Mouse (Mus musculus) MEL (cell line): ENCODE results near the gene Sphkap. TPM values are rescaled to one million over a fixed set of nuclear protein-coding genes. Genes with fewer than 3 reads are reported as not detected.

Experiments
- DNase-seq: peaks from one replicate; pipeline ENCODE4 v3.0.0; 2011; ENCODE audit warnings: low read depth, low spot score
- H3K27ac ChIP-seq: 2 replicates; pipeline ENCODE4 v1.5.1; 2012; ENCODE audit warnings: low read depth, mild to moderate bottlenecking, control low read depth, low read length, moderate library complexity; ENCODE audit not compliant: control insufficient read depth
- H3K27me3 ChIP-seq, 2 experiments: fragments of 150-350 bp in 1 of 2; sonication (generic) in 1 of 2; 2 replicates each; pipeline ENCODE4 v1.6.1; 2012; ENCODE audit warnings: low read length in 2 of 2, mild to moderate bottlenecking in 2 of 2, improper control_type of control experiment in 1 of 2, moderate library complexity in 1 of 2; ENCODE audit not compliant: insufficient read depth in 2 of 2, control insufficient read depth in 1 of 2
- H3K36me3 ChIP-seq, 2 experiments: 2 replicates each; pipeline ENCODE4 v1.6.1; 2012 to 2014; ENCODE audit warnings: low read length in 2 of 2, improper control_type of control experiment in 1 of 2, inconsistent platforms in 1 of 2, mild to moderate bottlenecking in 1 of 2; ENCODE audit not compliant: insufficient read depth in 2 of 2, control insufficient read depth in 1 of 2
- H3K4me1 ChIP-seq, 2 experiments: fragments of 150-350 bp in 1 of 2; sonication (generic) in 1 of 2; 2 replicates each; pipeline ENCODE4 v1.6.1; 2012; ENCODE audit warnings: low read length in 2 of 2, improper control_type of control experiment in 1 of 2, mild to moderate bottlenecking in 1 of 2; ENCODE audit not compliant: insufficient read depth in 2 of 2, control insufficient read depth in 1 of 2
- H3K4me3 ChIP-seq, 2 experiments: fragments of 150-350 bp in 1 of 2; sonication (generic) in 1 of 2; 2 replicates each; pipeline ENCODE4 v1.5.1; 2012; ENCODE audit warnings: low read depth in 2 of 2, low read length in 2 of 2, mild to moderate bottlenecking in 2 of 2, moderate library complexity in 2 of 2, control low read depth in 1 of 2, improper control_type of control experiment in 1 of 2; ENCODE audit not compliant: control insufficient read depth in 1 of 2, insufficient read depth in 1 of 2
- H3K79me2 ChIP-seq: 2 replicates; pipeline ENCODE4 v1.6.1; 2012; ENCODE audit warnings: mild to moderate bottlenecking, low read length, moderate library complexity; ENCODE audit not compliant: control insufficient read depth, poor library complexity, insufficient read depth
- H3K9ac ChIP-seq: 2 replicates; pipeline ENCODE4 v1.6.1; 2012; ENCODE audit warnings: low read depth, mild to moderate bottlenecking, control low read depth, low read length, moderate library complexity; ENCODE audit not compliant: control insufficient read depth, poor library complexity, severe bottlenecking
- H3K9me3 ChIP-seq: fragments of 150-350 bp; sonication (generic); replicated peaks from 2 replicates; pipeline ENCODE4 v1.6.1; 2012; ENCODE audit warnings: mild to moderate bottlenecking, low read length, improper control_type of control experiment, moderate library complexity; ENCODE audit not compliant: insufficient read depth
- BHLHE40 ChIP-seq: IDR thresholded peaks from 2 replicates; pipeline ENCODE4 v1.6.1; 2012; ENCODE audit warnings: low read depth, mild to moderate bottlenecking, inconsistent platforms, low read length, improper control_type of control experiment, borderline replicate concordance
- CHD1 ChIP-seq: IDR thresholded peaks from 2 replicates; pipeline ENCODE4 v1.6.1; 2012; ENCODE audit warnings: low read depth, mild to moderate bottlenecking, inconsistent platforms, low read length, improper control_type of control experiment
- CTCF ChIP-seq, 3 experiments: IDR thresholded peaks in 2 of 3; conservative IDR thresholded peaks in 1 of 3; 2 replicates each; pipeline ENCODE4 v1.5.1; 2011 to 2012; ENCODE audit warnings: low read length in 3 of 3, low read depth in 2 of 3, mild to moderate bottlenecking in 2 of 3, improper control_type of control experiment in 1 of 3, inconsistent platforms in 1 of 3, mixed read lengths in 1 of 3, moderate library complexity in 1 of 3; ENCODE audit not compliant: control insufficient read depth in 1 of 3, insufficient read depth in 1 of 3, poor library complexity in 1 of 3, severe bottlenecking in 1 of 3
- E2F4 ChIP-seq: IDR thresholded peaks from 2 replicates; pipeline ENCODE4 v1.6.1; 2011; ENCODE audit warnings: low read depth, low read length, improper control_type of control experiment, borderline replicate concordance
- ELF1 ChIP-seq: IDR thresholded peaks from 2 replicates; pipeline ENCODE4 v1.6.1; 2014; ENCODE audit warnings: low read depth, mild to moderate bottlenecking, inconsistent platforms, low read length, improper control_type of control experiment, moderate library complexity
- EP300 ChIP-seq, 2 experiments: IDR thresholded peaks; 2 replicates each; pipeline ENCODE4 v1.6.1; 2011; ENCODE audit warnings: improper control_type of control experiment in 2 of 2, low read length in 2 of 2, low read depth in 1 of 2, mild to moderate bottlenecking in 1 of 2
- ETS1 ChIP-seq: IDR thresholded peaks from 2 replicates; pipeline ENCODE4 v1.6.1; 2012; ENCODE audit warnings: low read depth, mild to moderate bottlenecking, inconsistent platforms, low read length, improper control_type of control experiment, moderate library complexity
- GATA1 ChIP-seq: IDR thresholded peaks from 2 replicates; pipeline ENCODE4 v1.6.1; 2011; ENCODE audit warnings: low read depth, low read length, improper control_type of control experiment
- KAT2A ChIP-seq: conservative IDR thresholded peaks from 2 replicates; pipeline ENCODE4 v1.6.1; 2012; ENCODE audit warnings: low read depth, low read length, improper control_type of control experiment, inconsistent platforms
- MAFK ChIP-seq: IDR thresholded peaks from 2 replicates; pipeline ENCODE4 v1.6.1; 2011; ENCODE audit warnings: low read depth, mild to moderate bottlenecking, low read length, improper control_type of control experiment, borderline replicate concordance
- MEF2A ChIP-seq: IDR thresholded peaks from 2 replicates; pipeline ENCODE4 v1.6.1; 2014; ENCODE audit warnings: low read depth, mild to moderate bottlenecking, inconsistent platforms, low read length, improper control_type of control experiment; ENCODE audit not compliant: poor library complexity, insufficient replicate concordance, severe bottlenecking; ENCODE audit errors: extremely low read depth
- MYB ChIP-seq: IDR thresholded peaks from 2 replicates; pipeline ENCODE4 v1.6.1; 2011; ENCODE audit warnings: mild to moderate bottlenecking, low read depth, low read length, improper control_type of control experiment
- MYC ChIP-seq: IDR thresholded peaks from 2 replicates; pipeline ENCODE4 v1.6.1; 2011; ENCODE audit warnings: low read depth, mild to moderate bottlenecking, low read length, improper control_type of control experiment, moderate library complexity
- NELFE ChIP-seq: IDR thresholded peaks from 2 replicates; pipeline ENCODE4 v1.6.1; 2011; ENCODE audit warnings: low read depth, low read length, improper control_type of control experiment
- NRF1 ChIP-seq: IDR thresholded peaks from 2 replicates; pipeline ENCODE4 v1.6.1; 2014; ENCODE audit warnings: low read depth, mild to moderate bottlenecking, inconsistent platforms, low read length, improper control_type of control experiment, moderate library complexity; ENCODE audit not compliant: poor library complexity, insufficient read depth, severe bottlenecking
- POLR2A ChIP-seq, 2 experiments: IDR thresholded peaks; 2 replicates each; pipeline ENCODE4 v1.6.1; 2011 to 2012; ENCODE audit warnings: low read length in 2 of 2, mild to moderate bottlenecking in 2 of 2, control low read depth in 1 of 2, improper control_type of control experiment in 1 of 2, low read depth in 1 of 2, moderate library complexity in 1 of 2; ENCODE audit not compliant: control insufficient read depth in 1 of 2, insufficient read depth in 1 of 2, poor library complexity in 1 of 2
- POLR2AphosphoS2 ChIP-seq: IDR thresholded peaks from 2 replicates; pipeline ENCODE4 v1.6.1; 2011; ENCODE audit warnings: low read length, improper control_type of control experiment
- POLR2AphosphoS5 ChIP-seq: IDR thresholded peaks from 2 replicates; pipeline ENCODE4 v1.6.1; 2012; ENCODE audit warnings: low read depth, borderline replicate concordance, mild to moderate bottlenecking, inconsistent platforms, low read length, moderate library complexity, mixed read lengths
- RCOR1 ChIP-seq: IDR thresholded peaks from 2 replicates; pipeline ENCODE4 v1.6.1; 2012; ENCODE audit warnings: low read depth, mild to moderate bottlenecking, inconsistent platforms, low read length, improper control_type of control experiment
- SMC3 ChIP-seq: IDR thresholded peaks from 2 replicates; pipeline ENCODE4 v1.6.1; 2011; ENCODE audit warnings: low read depth, low read length, improper control_type of control experiment
- TAL1 ChIP-seq: IDR thresholded peaks from 2 replicates; pipeline ENCODE4 v1.6.1; 2012; ENCODE audit warnings: mild to moderate bottlenecking, inconsistent platforms, low read length, moderate library complexity, mixed read lengths
- TBP ChIP-seq: IDR thresholded peaks from 2 replicates; pipeline ENCODE4 v1.8.0; 2011; ENCODE audit warnings: low read depth, low read length, improper control_type of control experiment
- USF1 ChIP-seq: IDR thresholded peaks from 2 replicates; pipeline ENCODE4 v1.6.1; 2014; ENCODE audit warnings: low read depth, mild to moderate bottlenecking, inconsistent platforms, low read length, improper control_type of control experiment, moderate library complexity
- USF2 ChIP-seq, 2 experiments: IDR thresholded peaks; 2 replicates each; pipeline ENCODE4 v1.6.1; 2011 to 2012; ENCODE audit warnings: improper control_type of control experiment in 2 of 2, low read length in 2 of 2, borderline replicate concordance in 1 of 2, inconsistent platforms in 1 of 2, low read depth in 1 of 2, mild to moderate bottlenecking in 1 of 2; ENCODE audit not compliant: insufficient read depth in 1 of 2
- ZKSCAN1 ChIP-seq: IDR thresholded peaks from 2 replicates; pipeline ENCODE4 v1.6.1; 2012; ENCODE audit warnings: low read depth, mild to moderate bottlenecking, inconsistent platforms, low read length, improper control_type of control experiment, moderate library complexity
- ZMIZ1 ChIP-seq: IDR thresholded peaks from 2 replicates; pipeline ENCODE4 v1.6.1; 2012; ENCODE audit warnings: low read depth, mild to moderate bottlenecking, inconsistent platforms, low read length, improper control_type of control experiment, moderate library complexity
- polyA plus RNA-seq, 2 experiments: library from polyadenylated mRNA; stranded (reverse) in 1 of 2; unstranded in 1 of 2; fragments of >175 nt in 1 of 2; fragments of >200 nt in 1 of 2; gene quantifications; 2 replicates each; pipeline versions ENCODE4 v1.2.1 to v1.2.4; 2012; ENCODE audit warnings: low replicate concordance in 2 of 2, low read depth in 1 of 2; ENCODE audit not compliant: insufficient read length in 2 of 2, insufficient read depth in 1 of 2, missing spikeins in 1 of 2
- total RNA-seq: library from RNA; depleted of rRNA; stranded (reverse); fragments of 300-350 nt; gene quantifications from 2 replicates; pipeline ENCODE4 v1.2.3, GENCODE M21; 2012; rRNA removed

Sphkap gene
- total RNA-seq (not detected in 2 replicates), polyA plus RNA-seq (not detected)

GRCm38 (mm10) chr1:83408021-83408464 is at the start of gene Sphkap:
TSS of gene Sphkap (minus strand) at chr1:83408200.
- H3K27me3 ChIP-seq, result no peaks in the 10 kb centered on the region
- DNase-seq, result no peak
- H3K4me1 ChIP-seq, result no peaks in the 10 kb centered on the region
- H3K36me3 ChIP-seq, result no peaks in the 10 kb centered on the region
- no peak within 1 kb of the TSS for H3K27ac ChIP-seq
- TF ChIP-seq POLR2AphosphoS2 (no peak), USF1 (no peak), KAT2A (no peak), E2F4 (no peak), CHD1 (no peak), MYC (no peak), SMC3 (no peak), ZKSCAN1 (no peak), TBP (no peak), RCOR1 (no peak), TAL1 (no peak), ZMIZ1 (no peak), USF2 (IDR thresholded peaks at IDR 0.05; ENCODE audit: borderline replicate concordance in 1 of 2, insufficient read depth in 1 of 2, low read depth in 1 of 2, low read length in 2 of 2) (no peak), MYB (no peak), POLR2AphosphoS5 (no peak), CTCF (IDR thresholded peaks at IDR 0.05 in 2 of 3, conservative IDR thresholded peaks at IDR 0.05 in 1 of 3; ENCODE audit: control insufficient read depth in 1 of 3, insufficient read depth in 1 of 3, low read depth in 2 of 3, low read length in 3 of 3, poor library complexity in 1 of 3, severe bottlenecking in 1 of 3) (no peak)
- no peak within 1 kb of the TSS for H3K4me3 ChIP-seq
- no peaks in the 10 kb centered on the region for H3K9me3 ChIP-seq
- no peak within 1 kb of the TSS for H3K9ac ChIP-seq
- no peaks in the 10 kb centered on the region for H3K79me2 ChIP-seq

- H3K9me3 ChIP-seq, result no peaks in the 10 kb centered on the region
- H3K4me3 ChIP-seq, result no peak overlapping the region
- no peak overlapping the region for H3K27ac ChIP-seq
- no peak overlapping the region for H3K9ac ChIP-seq
- no peaks in the 10 kb centered on the region for H3K79me2 ChIP-seq
- H3K4me1 ChIP-seq, result no peaks in the 10 kb centered on the region
- no peak for TF ChIP-seq USF2 (IDR thresholded peaks at IDR 0.05; ENCODE audit: borderline replicate concordance in 1 of 2, insufficient read depth in 1 of 2, low read depth in 1 of 2, low read length in 2 of 2)
- TF ChIP-seq GATA1, result no peak
- TF ChIP-seq USF1, result no peak
- TF ChIP-seq SMC3, result no peak
- no peak for TF ChIP-seq CTCF (IDR thresholded peaks at IDR 0.05 in 2 of 3, conservative IDR thresholded peaks at IDR 0.05 in 1 of 3; ENCODE audit: control insufficient read depth in 1 of 3, insufficient read depth in 1 of 3, low read depth in 2 of 3, low read length in 3 of 3, poor library complexity in 1 of 3, severe bottlenecking in 1 of 3)
- TF ChIP-seq TBP, result no peak
- TF ChIP-seq ETS1, result no peak
- no peak for TF ChIP-seq BHLHE40
- TF ChIP-seq ELF1, result no peak
- TF ChIP-seq ZKSCAN1, result no peak
- no peak for TF ChIP-seq EP300 (IDR thresholded peaks at IDR 0.05; ENCODE audit: low read depth in 1 of 2, low read length in 2 of 2)
- no peak for TF ChIP-seq NRF1
- TF ChIP-seq POLR2A (IDR thresholded peaks at IDR 0.05; ENCODE audit: control insufficient read depth in 1 of 2, insufficient read depth in 1 of 2, low read depth in 1 of 2, low read length in 2 of 2, poor library complexity in 1 of 2), result no peak
- no peak for TF ChIP-seq MEF2A
- no peak for TF ChIP-seq MAFK
- TF ChIP-seq POLR2AphosphoS5, result no peak
- no peak for TF ChIP-seq MYC
- TF ChIP-seq NELFE, result no peak
- H3K36me3 ChIP-seq, result no peaks in the 10 kb centered on the region
- no peak for DNase-seq
- no peaks in the 10 kb centered on the region for H3K27me3 ChIP-seq
Observed at GRCm38 (mm10) chr1:83451291-83451690, 43.3 kb upstream of the Sphkap start.
